Mouse (Mus musculus): Measurements from ENCODE around the gene Fndc3b.

The Fndc3b gene

DNA sequence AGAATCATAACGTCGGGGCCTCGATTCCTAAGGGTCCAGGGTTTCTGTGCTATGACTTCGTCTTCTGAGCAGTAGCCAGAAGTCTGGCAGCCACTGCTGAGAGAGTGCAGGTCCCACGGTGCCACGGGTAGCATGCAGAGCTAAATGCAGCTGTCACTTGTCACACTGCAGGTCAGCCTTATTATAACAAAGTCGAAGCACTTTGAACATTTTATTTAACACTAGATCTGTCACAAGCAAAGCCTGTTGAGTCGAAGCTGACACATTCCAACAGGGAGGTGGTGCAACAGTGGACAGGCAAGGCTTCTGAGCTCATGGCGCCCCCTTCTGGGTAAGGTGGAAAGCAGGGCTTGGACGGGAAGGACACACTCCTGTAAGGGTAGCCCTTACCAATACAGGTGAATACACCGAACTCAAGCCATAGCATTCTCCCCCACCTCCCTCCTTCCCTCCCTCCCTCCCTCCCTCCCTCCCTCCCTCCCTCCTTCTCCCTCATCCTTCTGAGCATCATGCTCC, 243.5 kb downstream of the Fndc3b start:
- DNase-seq (ENCODE audit: low read depth, low spot score): no peak

DNA sequence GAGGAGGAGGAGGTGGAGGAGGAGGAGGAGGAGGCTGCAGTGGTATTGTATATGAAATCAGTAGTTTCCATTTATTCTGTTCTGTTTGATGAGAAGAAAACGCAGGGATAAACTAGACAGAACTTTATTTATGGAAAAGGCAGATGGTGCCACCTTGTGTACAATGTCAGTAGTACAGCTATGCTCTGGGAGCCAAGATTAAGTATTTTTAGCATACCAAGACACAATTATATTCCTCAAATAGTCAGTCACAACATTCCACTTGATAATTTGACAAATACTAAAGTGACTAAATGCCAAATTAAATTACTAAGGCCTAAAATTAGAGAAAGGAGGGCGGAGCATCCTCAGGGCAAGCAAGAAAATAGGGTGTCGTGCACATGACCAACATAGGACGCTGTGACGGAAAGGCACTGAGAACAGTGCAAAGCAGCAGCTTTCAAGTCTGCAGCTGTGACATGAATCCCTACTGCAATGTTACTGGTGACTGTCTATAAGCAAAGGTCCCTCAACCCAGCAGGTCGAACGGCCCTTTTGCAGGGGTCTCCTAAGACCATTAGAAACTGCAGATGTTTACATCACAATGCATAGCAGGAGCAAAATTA, 244.7 kb downstream of the Fndc3b start:
- DNase-seq (ENCODE audit: low read depth, low spot score): peak; percentile 50

DNA sequence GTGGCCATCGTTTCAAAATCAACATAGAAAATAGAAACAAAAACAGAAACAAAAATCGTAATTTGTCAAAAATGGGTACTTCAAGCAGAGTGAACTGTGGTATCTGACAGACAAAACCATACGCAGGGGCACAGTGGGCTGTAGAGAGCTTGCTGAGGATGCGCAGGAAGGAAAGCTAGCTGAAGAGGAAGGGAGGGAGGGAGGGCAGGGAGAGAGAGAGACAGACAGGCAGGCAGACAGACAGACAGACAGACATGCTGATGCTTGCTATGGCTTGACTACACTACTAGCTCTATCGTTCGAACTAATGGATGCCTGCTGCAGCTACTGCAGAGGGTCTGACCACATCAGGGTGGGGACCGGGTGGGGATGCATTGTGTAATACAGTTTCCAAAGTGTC, 247.7 kb downstream of the Fndc3b start:
- no peak for DNase-seq (ENCODE audit: low read depth, low spot score)

DNA sequence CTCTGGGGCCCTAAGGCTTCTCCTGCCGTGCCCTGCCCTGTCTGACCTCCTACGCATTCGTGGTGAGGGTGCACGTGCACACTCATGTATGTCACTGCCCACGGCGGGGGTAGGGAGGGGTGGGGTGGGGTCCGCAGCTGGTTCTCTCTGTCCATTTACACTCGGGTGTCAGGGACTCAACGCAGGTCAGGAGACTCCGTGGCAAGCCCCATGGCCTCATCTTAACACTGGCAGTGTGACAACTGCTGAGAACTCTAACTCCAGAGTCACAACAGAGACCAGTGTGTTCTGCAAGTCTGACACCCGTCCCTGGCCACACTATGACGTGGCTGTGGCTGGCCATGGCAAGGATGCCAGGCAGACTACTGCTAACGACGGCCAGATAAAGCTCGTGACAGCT, 248.2 kb downstream of the Fndc3b start:
- DNase-seq (ENCODE audit: low read depth, low spot score): no peak

DNA sequence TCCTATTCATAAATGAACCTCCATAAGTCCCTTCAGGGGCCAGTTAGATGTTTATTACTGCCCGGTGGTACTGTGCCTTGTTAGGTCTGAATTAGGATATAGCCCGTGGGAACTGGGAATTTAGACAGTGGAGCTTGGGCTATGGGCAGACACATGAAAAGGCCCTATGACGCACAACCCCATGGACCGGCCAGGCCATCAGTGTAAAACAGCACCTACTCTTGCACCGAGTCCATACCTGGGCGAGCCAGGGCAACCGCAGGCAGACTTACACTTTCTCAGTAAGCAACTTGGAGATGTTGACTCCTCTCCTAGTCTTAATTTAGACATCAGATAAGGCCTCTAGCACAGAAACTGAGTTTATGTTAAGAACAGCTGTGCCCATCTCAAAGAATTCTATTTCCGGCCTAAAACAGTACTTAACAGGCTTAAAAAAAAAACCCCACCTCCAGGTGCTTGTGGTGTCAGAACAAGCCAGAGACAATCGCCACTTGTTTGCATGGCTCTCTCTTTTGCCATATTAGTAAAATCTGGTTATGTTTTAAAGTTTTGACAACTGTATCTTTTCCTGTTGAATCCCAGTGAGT, 248.7 kb downstream of the Fndc3b start:
- DNase-seq (ENCODE audit: low read depth, low spot score): no peak

DNA sequence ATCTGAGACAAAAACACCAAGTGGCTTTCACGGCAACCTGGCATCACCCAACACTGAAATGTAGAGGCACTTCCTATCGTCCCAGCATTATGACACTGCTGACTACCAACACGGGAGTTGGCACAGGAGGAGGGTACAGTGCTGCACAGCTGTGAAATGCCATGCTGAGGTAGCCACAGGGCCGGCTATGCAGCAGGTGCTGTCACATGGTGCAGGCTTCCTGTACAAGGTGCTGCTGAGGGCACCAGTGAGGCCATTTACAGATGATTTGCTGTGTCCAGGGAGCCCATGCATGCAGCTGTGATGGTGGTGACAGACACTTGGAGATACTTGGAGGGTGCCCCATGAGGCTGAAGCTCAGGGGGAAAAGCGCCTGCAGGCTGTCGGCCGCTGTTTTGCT, 249.2 kb downstream of the Fndc3b start:
- no peak for DNase-seq (ENCODE audit: low read depth, low spot score)

DNA sequence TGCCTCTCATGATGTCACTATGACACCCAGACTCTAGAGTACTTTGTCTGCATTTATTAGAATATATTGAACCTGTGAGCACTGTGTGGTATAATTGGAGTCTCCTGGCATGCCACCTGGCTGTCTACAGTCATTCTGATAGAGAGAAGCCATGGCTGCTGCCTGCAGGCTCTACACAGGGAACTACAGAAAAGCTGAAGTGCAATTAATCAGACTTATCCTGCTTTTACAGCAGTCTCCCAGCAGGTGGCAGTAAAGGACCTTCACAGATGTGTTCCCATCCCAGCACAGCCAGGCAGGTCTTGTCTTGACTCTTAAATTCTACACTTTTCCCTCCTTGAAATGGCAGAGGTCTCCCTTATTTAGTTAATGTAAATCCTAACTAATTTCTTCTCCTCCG, 250.1 kb downstream of the Fndc3b start:
- peak; percentile 89 for DNase-seq (ENCODE audit: low read depth, low spot score)

DNA sequence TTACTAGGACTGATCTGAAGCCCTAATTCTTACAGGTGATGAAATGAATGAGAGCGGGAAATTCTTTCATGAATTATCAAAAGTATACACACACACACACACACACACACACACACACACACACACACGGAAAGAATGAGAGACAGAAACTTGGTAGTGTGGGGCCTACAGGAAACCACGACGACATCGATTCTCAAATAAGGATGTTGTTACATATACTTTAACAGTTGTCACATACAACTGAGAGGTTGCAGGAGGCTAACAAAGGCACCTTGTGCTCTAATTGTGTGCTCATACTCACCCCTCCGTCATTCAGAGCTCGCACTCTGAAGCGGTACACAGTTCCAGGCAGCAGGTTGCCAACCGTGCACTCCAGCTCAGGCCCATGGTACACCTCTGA, 252.7 kb downstream of the Fndc3b start:
- DNase-seq (ENCODE audit: low read depth, low spot score): no peak

DNA sequence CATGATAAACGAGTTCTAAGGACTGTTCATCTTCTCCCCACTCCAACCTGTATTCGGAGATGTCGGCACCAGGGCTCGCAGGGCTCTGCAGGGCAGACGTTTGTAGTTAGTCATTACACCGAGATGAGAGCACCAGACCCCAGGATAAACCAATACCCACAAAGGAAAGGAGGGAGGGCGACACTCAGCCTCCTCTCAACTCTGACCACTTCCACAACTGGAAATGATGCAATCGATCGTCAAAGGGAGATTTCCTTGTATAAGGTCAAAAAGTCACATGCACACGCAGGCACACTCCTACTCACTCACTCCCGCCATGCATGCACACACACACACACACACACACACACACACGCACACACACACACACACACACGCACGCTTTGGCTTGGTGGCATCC, 254.6 kb downstream of the Fndc3b start:
- DNase-seq (ENCODE audit: low read depth, low spot score): no peak

DNA sequence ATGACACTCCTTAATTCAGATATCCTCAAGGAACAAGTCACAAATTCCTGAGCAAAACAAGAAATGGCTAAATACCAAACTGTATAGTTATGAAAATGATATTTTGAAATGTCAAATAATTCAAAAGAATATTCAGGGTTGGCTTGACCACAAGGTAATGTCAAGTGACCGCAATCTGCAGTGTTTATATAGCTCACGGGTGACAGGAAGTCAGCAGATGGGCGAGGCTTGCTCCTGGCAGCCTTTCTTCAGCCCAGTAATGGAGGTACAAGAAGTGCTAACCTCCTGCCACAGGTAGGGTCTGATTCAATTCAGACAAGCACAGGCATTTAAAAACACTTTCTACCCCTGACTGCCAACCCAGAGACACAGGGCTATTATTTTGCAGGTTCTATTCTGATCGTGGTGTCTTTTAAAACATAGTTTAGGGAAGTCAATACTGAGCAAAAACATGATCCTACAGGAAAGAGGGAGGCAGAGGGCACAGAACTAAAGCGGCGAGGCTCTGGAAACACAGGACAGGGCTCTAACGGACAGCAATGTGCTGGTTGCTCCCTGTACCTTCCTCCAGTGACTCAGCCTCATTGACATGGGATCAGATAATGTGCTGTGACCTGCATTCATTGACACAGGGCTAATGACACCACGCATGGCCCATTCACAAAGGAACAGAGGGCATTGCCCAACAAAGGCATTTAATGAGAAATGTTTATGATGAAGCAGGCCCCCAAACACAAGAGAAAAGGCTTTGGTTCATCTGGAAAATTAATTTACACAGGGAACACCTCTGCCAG, 256.5 kb downstream of the Fndc3b start:
- no peak for DNase-seq (ENCODE audit: low read depth, low spot score)

DNA sequence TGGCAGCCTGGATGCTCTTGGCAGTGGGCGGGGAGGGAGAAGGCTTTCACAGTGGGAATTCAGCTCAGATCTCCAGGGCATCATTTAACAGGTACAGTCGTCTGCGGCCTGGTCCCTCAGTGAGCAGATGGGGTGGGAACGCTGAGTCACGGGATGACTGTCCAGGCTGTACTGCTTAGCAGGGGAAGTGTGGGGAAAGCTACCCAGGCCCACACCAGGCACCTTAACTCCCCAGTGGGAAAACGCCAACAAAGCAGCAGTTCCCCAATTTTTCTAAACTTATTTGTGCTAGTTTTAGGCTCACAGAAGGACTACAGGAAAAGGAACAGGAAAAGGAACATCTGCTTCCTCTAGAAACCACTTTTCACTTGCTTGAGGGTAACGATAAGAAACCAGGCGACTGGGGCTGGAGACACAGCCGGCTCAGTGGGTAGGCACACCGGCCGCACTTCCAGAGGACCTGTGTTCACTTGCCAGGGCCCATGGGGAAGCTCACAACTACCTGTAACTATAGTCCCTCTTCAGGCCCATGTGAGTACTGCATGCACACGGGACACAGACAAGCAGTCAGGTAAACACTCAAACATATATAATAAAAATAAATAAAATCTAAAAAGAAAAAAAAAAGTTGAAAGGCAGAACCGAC, 257.5 kb downstream of the Fndc3b start:
- no peak for DNase-seq (ENCODE audit: low read depth, low spot score)

DNA sequence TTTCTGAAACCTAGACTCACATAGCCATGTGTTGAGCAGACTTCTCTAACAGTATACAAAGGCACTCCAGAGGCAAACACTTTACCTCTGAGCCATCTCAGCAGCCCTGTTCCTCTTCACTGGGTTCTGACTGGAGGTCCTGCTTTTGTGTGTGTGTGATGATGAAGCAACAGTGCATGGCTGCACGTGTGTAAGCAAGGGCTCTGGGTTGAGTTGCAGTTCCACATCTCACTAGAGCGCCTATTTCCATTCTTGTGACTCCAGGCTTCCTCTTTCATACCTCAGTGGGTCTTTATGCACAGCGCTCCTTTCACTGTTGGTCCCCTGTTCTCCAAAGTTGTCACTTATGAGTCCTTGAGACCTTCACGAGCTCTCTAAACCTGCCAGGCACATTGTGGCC, 261.7 kb downstream of the Fndc3b start:
- no peak for DNase-seq (ENCODE audit: low read depth, low spot score)

DNA sequence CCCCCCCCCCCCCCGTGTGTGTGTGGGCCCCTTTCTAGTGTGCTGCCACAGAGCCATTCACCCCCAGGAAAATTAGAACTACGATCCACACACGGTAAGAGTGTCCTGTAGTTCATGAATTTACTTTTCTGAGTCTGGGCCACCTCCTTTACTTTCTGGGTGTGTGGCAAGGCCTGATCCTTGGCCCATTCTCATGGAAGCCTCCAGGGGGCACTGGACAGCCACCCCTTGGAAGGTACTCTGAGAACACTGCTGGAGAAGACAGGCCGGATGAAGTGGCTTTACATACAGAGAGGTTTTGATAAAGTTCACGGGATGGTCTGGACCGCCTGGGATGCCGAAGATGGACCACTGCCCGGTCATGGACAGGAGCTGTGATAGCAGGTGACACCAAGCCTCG, 262.7 kb downstream of the Fndc3b start:
- DNase-seq (ENCODE audit: low read depth, low spot score): peak; percentile 11

DNA sequence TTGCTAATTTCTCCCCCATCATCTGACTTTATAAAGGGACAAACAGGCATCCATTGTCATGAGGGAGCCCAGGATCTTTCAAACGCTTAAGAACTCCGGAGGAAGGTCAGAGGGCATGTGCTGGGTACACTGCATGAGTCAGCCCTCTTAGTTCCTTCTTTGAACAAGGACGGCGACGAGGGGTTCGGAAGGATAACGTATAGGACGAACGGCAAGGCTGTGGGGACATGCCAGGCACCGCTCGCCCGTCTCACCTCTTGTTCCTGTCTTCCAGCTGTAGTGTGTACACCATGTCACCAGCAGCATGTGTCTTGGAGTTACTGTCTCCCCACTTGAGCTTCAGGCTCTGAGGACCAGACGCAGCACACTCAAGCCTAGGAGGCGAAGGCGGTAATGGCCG, 271.4 kb downstream of the Fndc3b start:
- DNase-seq (ENCODE audit: low read depth, low spot score): no peak

DNA sequence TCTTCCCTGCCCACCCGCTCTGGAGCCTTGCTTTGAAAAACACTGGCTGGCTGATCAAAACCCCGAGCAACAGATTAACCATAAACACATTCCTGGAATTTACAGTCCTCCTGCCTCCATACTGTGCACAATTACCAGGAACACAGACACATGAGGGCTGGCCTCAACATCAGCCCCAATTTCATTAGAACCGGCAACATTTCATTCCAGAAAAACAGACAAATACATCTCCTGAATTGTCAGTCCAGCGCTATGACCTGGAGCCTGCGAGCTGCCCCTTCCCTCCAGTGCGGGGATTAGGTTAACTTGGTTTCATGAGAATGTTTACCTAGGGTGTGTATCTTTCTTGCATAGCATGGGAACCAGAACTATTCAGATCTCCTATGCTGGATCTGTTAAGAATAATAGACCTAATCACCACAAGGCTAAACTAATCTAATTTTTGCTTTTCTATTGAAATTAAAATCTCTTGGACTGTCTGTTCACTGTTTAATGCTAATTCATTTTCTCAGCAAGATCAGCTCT, 275.9 kb downstream of the Fndc3b start:
- DNase-seq (ENCODE audit: low read depth, low spot score): no peak

DNA sequence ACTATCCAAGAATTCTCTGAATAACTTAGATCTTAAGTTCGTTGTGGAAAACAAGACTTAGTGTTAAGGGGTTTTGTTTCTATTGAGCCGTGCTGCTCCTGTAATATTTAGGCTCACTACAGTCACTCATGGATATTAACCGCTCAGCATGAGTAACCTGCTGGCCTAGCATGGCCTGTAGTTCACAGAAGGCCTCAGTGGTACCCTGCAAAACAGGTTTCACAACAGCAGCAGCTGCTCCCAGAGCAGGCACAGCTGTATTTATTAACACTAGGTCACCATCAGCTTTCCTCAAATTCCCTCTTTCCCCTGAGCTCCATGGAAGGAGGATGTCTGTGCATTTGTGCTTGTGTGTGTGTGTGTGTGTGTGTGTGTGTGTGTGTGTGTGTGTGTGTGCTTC, 278.1 kb downstream of the Fndc3b start:
- DNase-seq (ENCODE audit: low read depth, low spot score): no peak

DNA sequence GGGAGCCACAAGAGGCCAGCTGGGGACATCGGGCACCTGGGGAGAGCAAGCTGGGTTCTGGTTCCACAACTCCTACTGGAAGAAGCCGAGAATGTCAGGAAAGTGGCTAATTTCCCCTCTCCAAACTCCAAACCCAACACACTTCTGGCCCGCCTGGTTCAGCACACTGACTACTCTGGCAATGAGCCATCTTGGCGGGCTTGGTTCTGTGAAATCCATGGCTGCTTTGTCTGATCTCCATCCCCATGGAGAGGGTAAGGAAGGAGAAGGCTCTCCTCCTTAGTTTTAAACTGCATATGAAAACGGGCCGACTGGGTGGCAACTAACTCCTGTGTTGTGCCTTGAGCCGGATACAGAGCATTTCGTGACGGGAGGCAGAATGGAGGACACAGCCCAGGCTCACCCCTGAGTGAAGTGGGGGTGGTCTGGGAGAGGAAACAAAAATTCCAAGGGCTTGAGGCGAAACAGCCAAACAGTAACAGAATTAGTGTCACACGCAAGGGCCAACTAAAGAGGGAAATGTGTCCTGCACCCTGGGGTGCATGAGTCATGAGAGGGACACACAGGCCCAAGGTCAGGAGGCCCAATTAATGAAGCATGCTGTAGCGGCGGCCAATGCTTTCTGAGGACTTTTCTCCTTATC, 280.4 kb downstream of the Fndc3b start:
- no peak for DNase-seq (ENCODE audit: low read depth, low spot score)

DNA sequence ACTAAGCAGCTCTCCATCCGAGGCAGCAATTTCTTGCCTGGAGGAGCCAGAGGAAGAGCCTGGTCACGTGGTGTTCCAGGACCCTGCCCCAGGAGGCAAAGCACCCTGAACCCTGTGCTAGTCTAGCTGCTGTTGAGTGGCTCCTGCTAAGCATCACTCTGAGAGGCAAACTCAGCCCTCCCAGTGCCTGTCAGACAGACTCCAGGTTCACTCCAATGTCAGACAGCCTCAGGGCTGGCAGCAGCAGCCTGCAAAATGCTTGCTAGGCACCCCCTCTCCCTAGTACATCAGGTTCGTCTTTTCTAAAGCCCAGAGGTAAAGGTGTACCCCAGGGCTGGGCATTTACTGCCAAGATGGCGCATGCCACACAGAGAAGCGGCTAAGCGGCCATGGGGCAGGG, 283.7 kb downstream of the Fndc3b start:
- no peak for DNase-seq (ENCODE audit: low read depth, low spot score)

DNA sequence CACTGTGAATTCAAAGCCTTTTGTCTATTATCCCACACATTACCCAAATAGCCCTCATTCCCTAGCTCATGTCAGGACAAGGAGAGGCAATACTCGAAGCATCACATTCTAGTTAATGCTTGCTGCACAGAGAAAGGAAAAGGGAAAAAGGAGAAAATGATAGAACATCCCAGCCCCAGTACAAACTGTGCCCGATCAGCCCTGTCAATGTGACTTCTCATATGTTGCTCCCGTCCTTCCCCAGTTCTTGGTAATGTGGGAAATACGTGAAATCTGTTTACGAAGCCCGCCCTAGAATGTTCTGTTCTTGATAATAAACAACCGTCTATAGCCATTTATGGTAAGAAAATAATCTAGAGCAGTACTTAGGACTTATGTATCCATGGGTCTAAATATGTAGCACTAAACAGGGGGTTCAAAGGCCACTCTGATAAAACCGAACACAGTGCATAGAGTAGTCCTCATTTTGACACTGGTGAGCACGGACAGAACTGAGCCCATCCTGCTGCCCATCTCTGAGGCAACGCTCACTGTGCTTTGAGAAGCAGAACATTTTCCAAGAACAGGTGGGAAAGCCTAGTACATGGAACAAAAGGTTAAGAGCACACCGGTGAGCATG, 286.9 kb downstream of the Fndc3b start:
- DNase-seq (ENCODE audit: low read depth, low spot score): no peak

DNA sequence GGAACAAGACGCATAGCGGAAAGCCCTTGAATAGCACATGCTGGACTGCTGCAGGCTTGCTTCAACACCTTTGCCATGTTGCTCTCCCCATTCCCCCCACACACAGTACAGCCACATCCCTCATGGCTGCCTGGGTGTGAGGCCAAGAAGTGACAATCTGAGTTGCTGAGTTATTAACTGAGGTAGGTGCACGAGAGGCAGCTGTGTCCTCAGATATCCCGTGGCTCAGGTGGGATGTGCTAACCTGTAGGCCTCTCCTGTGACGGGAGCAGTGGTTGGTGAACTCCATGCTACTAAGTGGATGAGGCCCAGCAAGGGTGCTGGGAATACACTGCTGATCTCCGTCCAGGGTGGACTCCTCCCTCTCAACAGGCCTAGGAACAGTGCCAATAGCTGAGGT, 288.6 kb downstream of the Fndc3b start:
- no peak for DNase-seq (ENCODE audit: low read depth, low spot score)

DNA sequence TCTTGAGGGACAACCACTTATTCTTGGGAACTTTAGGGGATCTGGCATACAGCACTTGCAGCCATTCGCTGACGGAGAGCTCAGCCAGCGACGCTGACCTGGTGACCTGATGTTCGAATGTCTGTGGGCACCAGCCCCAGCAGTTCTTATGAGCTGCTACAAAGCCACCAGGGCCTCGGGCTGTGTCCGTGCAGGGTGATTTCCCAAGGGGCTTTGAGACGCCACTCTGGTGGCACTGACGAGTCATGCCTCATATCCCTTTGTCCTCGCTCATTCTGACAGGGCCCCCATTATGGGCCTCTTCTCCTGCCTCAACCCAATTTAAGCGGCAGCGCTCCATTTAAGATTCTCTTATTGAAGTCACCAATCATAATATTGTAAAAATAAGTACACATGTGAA, 289.1 kb downstream of the Fndc3b start:
- peak; percentile 23 for DNase-seq (ENCODE audit: low read depth, low spot score)

Measured in mesoderm, embryonic 11.5 days (tissue).